Mouse (Mus musculus): ENCODE results near the gene Pah.

- TF ChIP-seq CTCF (IDR thresholded peaks at IDR 0.05; ENCODE audit: insufficient read depth, low read depth, low read length) (no peak), POLR2A (IDR thresholded peaks at IDR 0.05; ENCODE audit: insufficient read depth, low read depth, low read length) (no peak)
Measured at GRCm38 (mm10) chr10:87625196-87625595, 103.6 kb downstream of the Pah start.
